Mouse (Mus musculus): ENCODE data around the gene Ell2. TPM values are rescaled to one million over a fixed set of nuclear protein-coding genes. Genes with fewer than 3 reads are reported as not detected.

The Ell2 gene
- polyA plus RNA-seq, 1 experiment from 2014 or later: 34.2 TPM

- no peak overlapping the region for H3K9ac ChIP-seq
- 73% methylated on average over 2 of the region's 2 CpGs for WGBS (ENCODE audit: insufficient replicate concordance)
- no peak for ATAC-seq (ENCODE audit: insufficient read depth)
These were observed 110.6 kb downstream of the Ell2 start for GRCm38 (mm10) chr13:75817183-75817582.

DNA sequence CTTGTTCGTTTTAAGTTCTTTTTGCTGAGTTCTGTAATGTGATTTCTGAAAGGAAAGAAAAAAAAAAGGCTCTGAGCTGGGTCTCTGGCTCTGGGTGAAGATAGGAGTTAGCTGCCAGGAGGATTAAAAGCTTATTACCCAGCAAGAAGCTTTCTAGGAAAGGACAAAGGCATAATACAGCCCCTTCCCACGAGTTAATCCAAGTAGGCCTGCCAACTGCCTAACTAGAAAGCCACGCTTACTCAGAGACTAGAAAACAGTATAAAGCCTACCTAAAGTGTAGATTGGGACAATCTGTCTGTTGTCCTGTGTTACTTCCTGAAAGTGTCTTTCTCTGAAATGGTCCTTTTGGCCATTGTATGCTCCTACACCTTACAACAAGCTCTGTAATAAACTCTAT, 111.9 kb downstream of the Ell2 start:
- ATAC-seq (ENCODE audit: insufficient read depth): no peak
- Histone ChIP-seq H3K4me1 (replicated peaks) (no peaks in the 10 kb centered on the region), H3K4me3 (replicated peaks) (no peak overlapping the region), H3K27ac (replicated peaks) (no peak overlapping the region), H3K36me3 (replicated peaks) (no peaks in the 10 kb centered on the region), H3K9ac (no peak overlapping the region), H3K9me3 (replicated peaks) (no peaks in the 10 kb centered on the region), H3K27me3 (no peaks in the 10 kb centered on the region), H3K4me2 (no peak overlapping the region)
- 47% methylated on average over 3 of the region's 3 CpGs for WGBS (ENCODE audit: insufficient replicate concordance)

More at GRCm38 (mm10) chr13:75817183-75817582, 110.6 kb downstream of the Ell2 start:
- Histone ChIP-seq H3K4me2 (no peak overlapping the region), H3K9me3 (replicated peaks) (no peaks in the 10 kb centered on the region), H3K36me3 (replicated peaks) (no peaks in the 10 kb centered on the region), H3K4me3 (replicated peaks) (no peak overlapping the region), H3K27ac (replicated peaks) (no peak overlapping the region), H3K4me1 (replicated peaks) (no peaks in the 10 kb centered on the region), H3K27me3 (no peaks in the 10 kb centered on the region)

DNA sequence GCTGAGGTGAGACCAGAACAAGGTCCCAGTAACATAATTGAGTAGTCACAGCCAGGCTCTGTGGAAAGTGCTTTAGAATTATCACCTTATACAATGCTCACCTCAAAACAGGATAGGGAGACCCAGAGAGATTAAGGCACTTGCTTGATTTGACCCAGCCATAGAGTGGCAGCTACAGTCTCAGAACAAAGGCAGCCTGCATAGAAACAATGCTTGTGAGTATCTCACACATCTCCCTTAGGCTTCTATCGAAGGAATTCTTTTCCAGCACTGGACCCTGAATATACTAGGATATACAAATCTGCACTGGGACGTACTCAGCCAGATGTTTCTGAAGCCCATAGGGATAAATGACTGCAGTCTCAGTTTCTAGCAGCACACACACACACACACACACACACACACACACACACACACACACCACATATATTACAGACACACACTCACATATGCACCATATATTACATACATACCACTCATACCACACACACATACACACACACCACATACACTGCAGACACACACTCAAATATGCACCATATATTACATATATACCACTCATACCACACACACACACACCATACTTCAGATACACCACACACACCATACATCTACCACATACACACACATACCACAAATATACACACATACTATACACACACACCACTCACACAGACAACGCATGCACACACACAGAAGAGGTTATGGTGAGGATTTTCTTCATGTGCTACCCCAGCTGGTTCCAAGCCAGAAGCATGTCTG, 112.6 kb downstream of the Ell2 start:
- Histone ChIP-seq H3K9me3 (replicated peaks) (no peaks in the 10 kb centered on the region), H3K4me3 (replicated peaks) (no peak overlapping the region), H3K36me3 (replicated peaks) (no peaks in the 10 kb centered on the region), H3K27ac (replicated peaks) (no peak overlapping the region), H3K9ac (no peak overlapping the region), H3K27me3 (no peaks in the 10 kb centered on the region), H3K4me2 (no peak overlapping the region), H3K4me1 (replicated peaks) (no peaks in the 10 kb centered on the region)
- ATAC-seq (ENCODE audit: insufficient read depth): no peak
- WGBS (ENCODE audit: insufficient replicate concordance): 67% methylated on average over 3 of the region's 3 CpGs

DNA sequence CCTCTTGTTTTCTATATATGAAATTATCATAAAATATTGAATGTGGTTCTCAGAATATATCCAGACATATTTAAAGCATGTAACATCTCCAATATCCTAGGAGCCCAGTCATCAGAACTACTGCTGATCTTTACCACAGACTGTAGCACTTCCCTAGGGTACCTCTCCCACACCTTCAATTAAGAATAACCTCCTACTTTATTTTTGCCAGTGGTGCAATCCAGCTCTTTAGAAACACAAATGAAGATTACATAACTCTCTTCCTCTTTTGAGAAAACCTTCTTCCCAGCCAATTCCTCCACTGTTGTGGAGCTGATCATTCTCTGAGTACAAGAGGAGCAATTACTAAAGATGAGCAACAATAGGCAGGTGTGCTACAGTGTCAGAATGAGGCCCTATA, 113.3 kb downstream of the Ell2 start:
- H3K36me3 ChIP-seq (replicated peaks): no peaks in the 10 kb centered on the region
- H3K4me1 ChIP-seq (replicated peaks): no peaks in the 10 kb centered on the region
- H3K27ac ChIP-seq (replicated peaks): no peak overlapping the region
- no peak overlapping the region for H3K9ac ChIP-seq
- H3K27me3 ChIP-seq: no peaks in the 10 kb centered on the region
- H3K9me3 ChIP-seq (replicated peaks): no peaks in the 10 kb centered on the region
- no peak overlapping the region for H3K4me3 ChIP-seq (replicated peaks)
- no peak overlapping the region for H3K4me2 ChIP-seq
- ATAC-seq (ENCODE audit: insufficient read depth): no peak

Other genes with a start within 250 kb of the Ell2 start
- 45.5 and 47.3 TPM in 2 replicates for gene Glrx, start 133.1 kb downstream of the Ell2 start, polyA plus RNA-seq (2015; fragmentation: Nextera tagmentation; extraction: Ambion mirVana)
- gene Rhobtb3, start 237.2 kb downstream of the Ell2 start, polyA plus RNA-seq (2015; fragmentation: Nextera tagmentation; extraction: Ambion mirVana): 3.2 and 3.7 TPM in 2 replicates

All from liver, embryonic 15.5 days (tissue).